Mouse (Mus musculus): Measurements from ENCODE around the gene Apmap. TPM values are rescaled to one million over a fixed set of nuclear protein-coding genes. Genes with fewer than 3 reads are reported as not detected.

The Apmap gene
- total RNA-seq (2021), result 10 to 100 TPM; 56.7 to 57.2 TPM
- long read RNA-seq, experiment 1, transcript Apmap-201 (9 exons, 2,235 nt), result major isoform, 34 of 35 reads
- long read RNA-seq, experiment 1, partial matches to known transcripts, result 0 of 35 reads
- long read RNA-seq, experiment 1, other reads (novel, unspliced or antisense), result 1 of 35 reads
- long read RNA-seq, experiment 2, transcript Apmap-201 (9 exons, 2,235 nt), result major isoform, 64 of 76 reads
- long read RNA-seq, experiment 2, partial matches to known transcripts, result 6 of 76 reads
- long read RNA-seq, experiment 2, other reads (novel, unspliced or antisense), result 6 of 76 reads

GRCm38 (mm10) chr2:150608087-150608799 is at the start of gene Apmap:
Gene Apmap, minus strand, starts transcription at chr2:150608567.
- peak; percentile 52 for TF ChIP-seq CTCF (conservative IDR thresholded peaks at IDR 0.05)
- peak; percentile 97 to 99 for DNase-seq (ENCODE audit: low spot score in 2 of 2)
- Histone ChIP-seq H3K4me3 (peak within 1 kb of the TSS; percentile 72), H3K27ac (peak within 1 kb of the TSS; percentile 88)

DNA sequence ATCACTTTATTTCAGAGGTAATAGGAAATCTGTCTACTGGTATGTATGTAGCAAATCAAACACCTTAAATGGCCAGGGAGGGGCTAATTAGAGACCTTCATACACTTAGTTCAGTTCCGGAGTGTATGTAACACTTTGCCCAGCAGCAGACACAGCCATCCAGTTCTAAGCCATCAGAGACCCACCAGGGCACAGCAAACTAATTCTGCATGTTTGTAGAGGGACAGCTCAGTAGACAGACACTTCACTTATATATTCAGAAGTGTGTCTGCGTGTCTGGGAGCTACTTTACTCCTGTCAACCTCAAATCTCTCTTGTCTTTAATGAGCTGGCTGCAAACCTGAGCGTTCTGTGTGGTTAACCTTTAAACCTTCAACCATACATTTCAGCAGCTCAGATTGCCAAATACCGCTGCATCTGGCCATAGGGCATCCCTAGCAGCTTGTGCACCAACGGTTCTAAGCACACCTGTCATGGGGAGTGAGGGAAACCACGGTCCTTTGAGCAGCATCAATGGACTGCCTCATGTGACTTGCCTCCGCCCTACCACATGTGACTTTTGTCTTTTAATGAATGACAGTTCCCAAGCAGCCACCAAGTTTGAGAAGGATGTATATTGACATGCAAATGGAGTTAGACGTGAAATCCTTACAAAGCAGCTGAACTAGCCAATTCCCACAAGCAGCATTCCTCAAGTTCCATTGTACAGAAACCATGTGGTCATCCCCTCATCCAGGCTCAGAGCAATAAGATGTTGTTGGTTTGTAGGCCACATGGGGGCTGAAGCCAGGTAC is 48.8 kb upstream of the Apmap start:
- H3K27ac ChIP-seq, result no peak overlapping the region
- no peak overlapping the region for H3K4me3 ChIP-seq
- no peak for TF ChIP-seq CTCF (conservative IDR thresholded peaks at IDR 0.05)
- DNase-seq (ENCODE audit: low spot score in 2 of 2), result no peak

- Histone ChIP-seq H3K4me3 (no peak overlapping the region), H3K27ac (no peak overlapping the region)
- DNase-seq (ENCODE audit: low spot score in 2 of 2), result no peak
- TF ChIP-seq CTCF (conservative IDR thresholded peaks at IDR 0.05), result no peak
Measured at GRCm38 (mm10) chr2:150656112-150656511, 47.7 kb upstream of the Apmap start.

DNA sequence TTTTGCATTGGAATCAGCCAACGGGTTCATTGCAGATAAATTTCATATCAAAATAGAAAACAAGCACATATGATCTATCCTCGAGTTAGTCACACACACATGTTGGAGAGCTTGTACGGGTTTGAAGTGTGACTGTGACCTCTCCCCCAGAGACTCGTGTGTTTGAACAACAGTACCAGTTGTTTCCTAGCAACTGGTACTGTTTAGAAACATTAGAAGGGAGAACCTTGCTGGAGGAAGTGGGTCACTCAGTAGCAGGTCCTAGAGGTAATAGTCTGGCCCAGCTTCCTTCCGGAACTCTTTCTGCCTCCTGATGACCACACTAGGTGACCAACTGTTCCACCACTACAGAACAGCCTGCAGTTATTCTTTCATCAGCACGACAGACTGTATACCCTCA is 46.9 kb upstream of the Apmap start:
- H3K4me3 ChIP-seq, result no peak overlapping the region
- no peak for DNase-seq (ENCODE audit: low spot score in 2 of 2)
- H3K27ac ChIP-seq, result no peak overlapping the region
- no peak for TF ChIP-seq CTCF (conservative IDR thresholded peaks at IDR 0.05)

- Histone ChIP-seq H3K27ac (no peak overlapping the region), H3K4me3 (no peak overlapping the region)
- no peak for TF ChIP-seq CTCF (conservative IDR thresholded peaks at IDR 0.05)
- no peak for DNase-seq (ENCODE audit: low spot score in 2 of 2)
Measured at GRCm38 (mm10) chr2:150654814-150655213, 46.4 kb upstream of the Apmap start.

GRCm38 (mm10) chr2:150651366-150651765 is 43.0 kb upstream of the Apmap start:
- no peak for DNase-seq (ENCODE audit: low spot score in 2 of 2)
- Histone ChIP-seq H3K27ac (peak overlapping the region; percentile 23; the same call in 1 of the 2 replicates), H3K4me3 (no peak overlapping the region)
- no peak for TF ChIP-seq CTCF (conservative IDR thresholded peaks at IDR 0.05)

DNA sequence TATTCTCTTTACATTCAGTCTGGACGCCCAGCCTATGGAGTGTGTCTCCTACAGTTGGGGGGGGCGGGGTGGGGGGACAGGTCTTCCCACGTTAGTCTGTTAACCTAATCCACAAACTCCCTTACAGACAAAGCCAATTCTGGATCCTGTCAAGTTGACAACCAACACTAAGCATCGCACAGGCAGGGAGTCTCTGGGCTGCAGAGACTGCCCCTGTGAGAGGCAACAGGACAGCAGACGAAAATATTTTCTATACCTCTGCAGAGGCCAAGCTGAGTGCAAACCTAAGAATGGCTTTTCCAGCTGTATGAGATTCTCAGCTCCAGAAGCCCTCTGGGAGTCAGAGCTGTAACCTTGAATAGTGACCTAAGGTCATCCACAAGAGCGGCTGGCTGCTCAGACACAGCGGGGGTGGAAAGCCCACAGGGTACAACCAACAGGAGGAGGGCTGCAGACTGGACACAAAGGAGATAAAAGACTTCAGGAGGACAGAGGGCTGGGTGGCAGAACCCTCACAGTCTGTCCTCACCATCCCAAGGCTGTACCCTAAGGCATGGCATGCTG is 42.2 kb upstream of the Apmap start:
- no peak for DNase-seq (ENCODE audit: low spot score in 2 of 2)

GRCm38 (mm10) chr2:150648300-150648895 is 40.0 kb upstream of the Apmap start:
- no peak for DNase-seq (ENCODE audit: low spot score in 2 of 2)
- Histone ChIP-seq H3K27ac (peak overlapping the region; percentile 89), H3K4me3 (no peak overlapping the region)
- no peak for TF ChIP-seq CTCF (conservative IDR thresholded peaks at IDR 0.05)

More for the DNA sequence above, 42.2 kb upstream of the Apmap start:
- H3K27ac ChIP-seq, result peak overlapping the region; percentile 89
- H3K4me3 ChIP-seq, result no peak overlapping the region
- no peak for TF ChIP-seq CTCF (conservative IDR thresholded peaks at IDR 0.05)

- TF ChIP-seq CTCF (conservative IDR thresholded peaks at IDR 0.05), result no peak
- no peak overlapping the region for H3K4me3 ChIP-seq
- no peak for DNase-seq (ENCODE audit: low spot score in 2 of 2)
- H3K27ac ChIP-seq, result peak overlapping the region; percentile 89
Measured at GRCm38 (mm10) chr2:150647681-150648299, 39.4 kb upstream of the Apmap start.

DNA sequence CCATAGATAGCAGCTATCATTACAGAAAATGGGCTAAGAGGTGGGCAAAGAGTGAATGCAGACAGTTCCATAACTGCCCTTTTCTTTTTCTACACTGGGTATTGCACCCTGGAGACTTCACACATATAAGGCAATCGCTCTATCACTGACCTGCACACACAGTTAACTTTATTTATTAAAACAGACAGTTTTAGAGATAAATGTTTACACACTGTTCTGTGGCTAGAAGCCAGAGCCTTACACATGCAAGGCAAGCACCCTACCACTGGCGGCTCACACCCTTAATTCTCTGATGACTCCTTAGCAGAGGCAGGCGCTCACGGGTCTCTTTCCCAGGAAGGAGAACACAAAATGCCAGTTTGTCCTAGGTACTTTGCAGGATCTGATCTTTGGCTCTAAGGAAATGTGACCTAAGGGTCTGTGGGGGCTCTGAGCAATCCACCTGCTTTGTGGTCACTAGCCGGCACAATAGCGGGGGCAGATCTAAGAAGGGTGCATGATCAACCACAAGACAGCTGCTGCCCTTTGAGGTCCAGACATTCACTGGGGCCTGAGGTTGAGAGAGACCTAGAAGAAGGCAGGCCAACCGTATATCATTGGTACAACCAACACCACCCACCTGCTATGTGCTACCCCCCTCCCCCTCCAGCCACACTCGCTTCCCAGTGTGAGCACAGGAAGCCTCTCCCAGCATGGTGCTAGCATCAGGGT is 38.2 kb upstream of the Apmap start:
- Histone ChIP-seq H3K4me3 (no peak overlapping the region), H3K27ac (peak overlapping the region; percentile 89)
- no peak for DNase-seq (ENCODE audit: low spot score in 2 of 2)
- no peak for TF ChIP-seq CTCF (conservative IDR thresholded peaks at IDR 0.05)

DNA sequence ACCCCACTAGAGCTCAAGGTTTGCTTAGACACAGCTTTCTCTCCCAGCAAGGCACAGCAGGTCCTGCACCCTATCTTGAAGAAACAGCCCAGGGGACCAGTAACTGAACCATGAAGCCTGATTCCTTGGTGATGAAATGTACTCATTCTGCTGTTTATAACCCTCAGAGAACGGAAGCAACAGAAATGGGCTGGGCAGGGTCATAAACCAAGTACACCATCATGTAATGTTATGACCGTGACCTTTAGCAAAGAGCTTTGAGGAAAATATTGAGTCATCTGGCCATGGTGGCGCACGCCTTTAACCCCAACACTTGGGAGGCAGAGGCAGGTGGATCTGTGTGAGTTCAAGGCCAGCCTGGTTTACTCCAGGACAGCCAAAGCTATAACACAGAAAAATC is 36.9 kb upstream of the Apmap start:
- Histone ChIP-seq H3K27ac (peak overlapping the region; percentile 89), H3K4me3 (no peak overlapping the region)
- DNase-seq (ENCODE audit: low spot score in 2 of 2), result no peak
- no peak for TF ChIP-seq CTCF (conservative IDR thresholded peaks at IDR 0.05)
